Mouse (Mus musculus) midbrain, postnatal 0 days (tissue): ENCODE results near the gene Slc39a1. TPM values are rescaled to one million over a fixed set of nuclear protein-coding genes. Genes with fewer than 3 reads are reported as not detected.

ENCODE experiments used
- ATAC-seq: fragments of 200-750 bp; cut with Nextera tagmentation; 2 replicates; pipeline ENCODE4 v1.8.0; 2017; ENCODE audit warnings: moderate number of reproducible peaks, mild to moderate bottlenecking, moderate TSS enrichment, moderate library complexity; ENCODE audit not compliant: low FRiP score
- DNase-seq: peaks from one replicate; pipeline ENCODE4 v3.0.0-alpha.2; 2015; ENCODE audit warnings: low spot score
- H3K27ac ChIP-seq: fragments of 300-500 bp; sonication (generic); 2 replicates; pipeline ENCODE4 v1.5.1; 2014; ENCODE audit warnings: low read depth, mild to moderate bottlenecking, low read length, mixed read lengths
- H3K27me3 ChIP-seq: fragments of 300-500 bp; sonication (generic); 2 replicates; pipeline ENCODE4 v1.6.1; 2014; ENCODE audit warnings: low read length, control low read depth, mixed read lengths; ENCODE audit not compliant: insufficient read depth
- H3K36me3 ChIP-seq: fragments of 300-500 bp; sonication (generic); 2 replicates; pipeline ENCODE4 v1.6.1; 2014; ENCODE audit warnings: low read length, control low read depth, mixed read lengths; ENCODE audit not compliant: insufficient read depth
- H3K4me1 ChIP-seq: fragments of 300-500 bp; sonication (generic); 2 replicates; pipeline ENCODE4 v1.6.1; 2014; ENCODE audit warnings: mild to moderate bottlenecking, control low read depth, antibody characterized with exemption, low read length, mixed read lengths; ENCODE audit not compliant: insufficient read depth
- H3K4me2 ChIP-seq: fragments of 300-500 bp; sonication (generic); 2 replicates; pipeline ENCODE4 v1.6.1; 2014; ENCODE audit warnings: low read depth, mild to moderate bottlenecking, low read length, mixed read lengths; ENCODE audit not compliant: poor library complexity, severe bottlenecking
- H3K4me3 ChIP-seq: fragments of 300-500 bp; sonication (generic); 2 replicates; pipeline ENCODE4 v1.5.1; 2014; ENCODE audit warnings: low read depth, mild to moderate bottlenecking, low read length, moderate library complexity
- H3K9ac ChIP-seq: fragments of 300-500 bp; sonication (generic); replicated peaks from 2 replicates; pipeline ENCODE4 v1.6.1; 2014; ENCODE audit warnings: mild to moderate bottlenecking, low read length, moderate library complexity, mixed read lengths; ENCODE audit not compliant: poor library complexity, severe bottlenecking
- H3K9me3 ChIP-seq: fragments of 300-500 bp; sonication (generic); 2 replicates; pipeline ENCODE4 v1.6.1; 2016; ENCODE audit warnings: low read length, control low read depth
- CTCF ChIP-seq: IDR thresholded peaks from 2 replicates; pipeline ENCODE4 v1.5.1; 2016; ENCODE audit warnings: antibody characterized with exemption, mild to moderate bottlenecking
- WGBS: fragments of 180-500 bp; shearing (Covaris S2); extraction: QIAGEN DNeasy Blood & Tissue Kit; methylation state at CpG from one replicate; pipeline ENCODE4 v1.1.7; 2014; 5-methylcytosine and 5-hydroxymethylcytosine counted together
- polyA plus RNA-seq: library from polyadenylated mRNA; unstranded; fragments of >200 nt; fragmentation: Nextera tagmentation; extraction: Ambion mirVana; gene quantifications from 2 replicates; pipeline ENCODE4 v1.2.1, GENCODE M21; 2015
- total RNA-seq: library from RNA; depleted of rRNA; stranded (reverse); fragments of >200 nt; gene quantifications from 2 replicates; pipeline ENCODE4 v1.2.3, GENCODE M21; 2014; rRNA removed

The Slc39a1 gene
- total RNA-seq (73.0 and 75.3 TPM in 2 replicates), polyA plus RNA-seq (60.3 and 62.4 TPM in 2 replicates)

- ATAC-seq: peak; percentile 94
- 0 out of 2 replicates have a peak, but pooled peaks cover under 1% of the 10 kb centered on the region for H3K4me1 ChIP-seq
Observed at GRCm38 (mm10) chr3:90247960-90248745, at the start of gene Slc39a1. Gene Slc39a1, plus strand, starts transcription at chr3:90248172.

GRCm38 (mm10) chr3:90202884-90203283, 45.1 kb upstream of the Slc39a1 start:
- no peak for DNase-seq
- WGBS: 88% methylated on average over 1 of the region's 1 CpGs

More at GRCm38 (mm10) chr3:90247960-90248745, at the start of gene Slc39a1:
- Histone ChIP-seq H3K36me3 (peaks cover 8% of the 10 kb centered on the region; the same call in 1 of the 2 replicates), H3K27ac (peak within 1 kb of the TSS; percentile 73), H3K4me2 (peak within 1 kb of the TSS; percentile 72), H3K4me3 (peak within 1 kb of the TSS; percentile 45), H3K27me3 (no peaks in the 10 kb centered on the region), H3K9ac (peak within 1 kb of the TSS; percentile 54), H3K9me3 (no peaks in the 10 kb centered on the region)
- no peak; the same call in 1 of the 2 replicates for TF ChIP-seq CTCF
- under 1% methylated on average over 44 of the region's 44 CpGs for WGBS
- DNase-seq: peak; percentile 98

GRCm38 (mm10) chr3:90203619-90204018, 44.4 kb upstream of the Slc39a1 start:
- no peak for TF ChIP-seq CTCF
- H3K36me3 ChIP-seq: peaks cover 8% of the 10 kb centered on the region; the same call in 1 of the 2 replicates
- ATAC-seq (no peak), DNase-seq (no peak)
- no peak overlapping the region for H3K4me2 ChIP-seq
- H3K9ac ChIP-seq: no peak overlapping the region
- H3K4me3 ChIP-seq: no peak overlapping the region
- H3K4me1 ChIP-seq: no peaks in the 10 kb centered on the region
- 80% methylated on average over 5 of the region's 5 CpGs for WGBS
- H3K27ac ChIP-seq: no peak overlapping the region
- no peaks in the 10 kb centered on the region for H3K27me3 ChIP-seq
- H3K9me3 ChIP-seq: no peaks in the 10 kb centered on the region

More at GRCm38 (mm10) chr3:90202884-90203283, 45.1 kb upstream of the Slc39a1 start:
- Histone ChIP-seq H3K9me3 (no peaks in the 10 kb centered on the region), H3K4me3 (no peak overlapping the region), H3K9ac (no peak overlapping the region), H3K27ac (no peak overlapping the region), H3K4me1 (no peaks in the 10 kb centered on the region), H3K27me3 (no peaks in the 10 kb centered on the region), H3K4me2 (no peak overlapping the region), H3K36me3 (0 out of 2 replicates have a peak, but pooled peaks cover 3% of the 10 kb centered on the region)
- TF ChIP-seq CTCF: no peak
- no peak for ATAC-seq

GRCm38 (mm10) chr3:90204582-90204981, 43.4 kb upstream of the Slc39a1 start:
- no peaks in the 10 kb centered on the region for H3K9me3 ChIP-seq
- DNase-seq: no peak
- WGBS: 91% methylated on average over 2 of the region's 2 CpGs
- ATAC-seq: no peak
- no peak overlapping the region for H3K4me3 ChIP-seq
- H3K36me3 ChIP-seq: peaks cover 13% of the 10 kb centered on the region; the same call in 1 of the 2 replicates
- H3K27ac ChIP-seq: no peak overlapping the region
- no peak overlapping the region for H3K9ac ChIP-seq
- H3K4me2 ChIP-seq: no peak overlapping the region
- no peaks in the 10 kb centered on the region for H3K4me1 ChIP-seq
- H3K27me3 ChIP-seq: no peaks in the 10 kb centered on the region
- no peak for TF ChIP-seq CTCF

GRCm38 (mm10) chr3:90208662-90209061, 39.3 kb upstream of the Slc39a1 start:
- 86% methylated on average over 2 of the region's 2 CpGs for WGBS
- Histone ChIP-seq H3K4me1 (no peaks in the 10 kb centered on the region), H3K27ac (no peak overlapping the region), H3K4me2 (no peak overlapping the region), H3K4me3 (no peak overlapping the region), H3K36me3 (peaks cover 19% of the 10 kb centered on the region; the same call in 1 of the 2 replicates), H3K9ac (no peak overlapping the region), H3K9me3 (no peaks in the 10 kb centered on the region), H3K27me3 (no peaks in the 10 kb centered on the region)
- TF ChIP-seq CTCF: no peak
- no peak for DNase-seq
- no peak for ATAC-seq
